Mouse (Mus musculus) limb, embryonic 11.5 days (tissue): ENCODE data around the gene Cpne4. TPM values are rescaled to one million over a fixed set of nuclear protein-coding genes. Genes with fewer than 3 reads are reported as not detected.
A peak's percentile ranks its signal among the peaks of the same experiment; 100 is the strongest.

ENCODE experiments used
- ATAC-seq: fragments of 200-750 bp; cut with Nextera tagmentation; 2 replicates; pipeline ENCODE4 v1.8.0; 2017; ENCODE audit warnings: low read depth; ENCODE audit not compliant: insufficient number of reproducible peaks, low FRiP score, low TSS enrichment
- DNase-seq: peaks from one replicate; pipeline ENCODE4 v3.0.0-alpha.2; 2015; ENCODE audit warnings: low spot score
- H3K27ac ChIP-seq: fragments of 300-500 bp; sonication (generic); replicated peaks from 2 replicates; pipeline ENCODE4 v1.5.1; 2014; ENCODE audit warnings: low read depth, mild to moderate bottlenecking, low read length
- H3K27me3 ChIP-seq: fragments of 300-500 bp; sonication (generic); 2 replicates; pipeline ENCODE4 v1.6.1; 2014; ENCODE audit warnings: mild to moderate bottlenecking, low read length, mixed read lengths; ENCODE audit not compliant: control insufficient read depth, insufficient read depth
- H3K36me3 ChIP-seq: fragments of 300-500 bp; sonication (generic); 2 replicates; pipeline ENCODE4 v1.6.1; 2014; ENCODE audit warnings: mild to moderate bottlenecking, low read length, moderate library complexity, mixed read lengths; ENCODE audit not compliant: control insufficient read depth, insufficient read depth
- H3K4me1 ChIP-seq: fragments of 300-500 bp; sonication (generic); 2 replicates; pipeline ENCODE4 v1.6.1; 2014; ENCODE audit warnings: low read length, mixed read lengths; ENCODE audit not compliant: control insufficient read depth, insufficient read depth
- H3K4me2 ChIP-seq: fragments of 300-500 bp; sonication (generic); 2 replicates; pipeline ENCODE4 v1.6.1; 2014; ENCODE audit warnings: low read depth, mild to moderate bottlenecking, moderate library complexity; ENCODE audit not compliant: severe bottlenecking
- H3K4me3 ChIP-seq: fragments of 300-500 bp; sonication (generic); 2 replicates; pipeline ENCODE4 v1.5.1; 2014; ENCODE audit warnings: low read depth, low read length
- H3K9ac ChIP-seq: fragments of 300-500 bp; sonication (generic); 2 replicates; pipeline ENCODE4 v1.6.1; 2014; ENCODE audit warnings: mild to moderate bottlenecking, low read length
- H3K9me3 ChIP-seq: fragments of 300-500 bp; sonication (generic); 2 replicates; pipeline ENCODE4 v1.6.1; 2016; ENCODE audit warnings: low read length; ENCODE audit not compliant: control insufficient read depth
- WGBS: fragments of 180-500 bp; shearing (Covaris S2); extraction: QIAGEN DNeasy Blood & Tissue Kit; methylation state at CpG from one replicate; pipeline ENCODE4 v1.1.7; 2014; 5-methylcytosine and 5-hydroxymethylcytosine counted together
- polyA plus RNA-seq: library from polyadenylated mRNA; unstranded; fragments of >200 nt; fragmentation: Nextera tagmentation; extraction: Ambion mirVana; gene quantifications from 2 replicates; pipeline ENCODE4 v1.2.1, GENCODE M21; 2014

Gene Cpne4
- polyA plus RNA-seq, 1 experiment from 2014 or later = not detected

DNA sequence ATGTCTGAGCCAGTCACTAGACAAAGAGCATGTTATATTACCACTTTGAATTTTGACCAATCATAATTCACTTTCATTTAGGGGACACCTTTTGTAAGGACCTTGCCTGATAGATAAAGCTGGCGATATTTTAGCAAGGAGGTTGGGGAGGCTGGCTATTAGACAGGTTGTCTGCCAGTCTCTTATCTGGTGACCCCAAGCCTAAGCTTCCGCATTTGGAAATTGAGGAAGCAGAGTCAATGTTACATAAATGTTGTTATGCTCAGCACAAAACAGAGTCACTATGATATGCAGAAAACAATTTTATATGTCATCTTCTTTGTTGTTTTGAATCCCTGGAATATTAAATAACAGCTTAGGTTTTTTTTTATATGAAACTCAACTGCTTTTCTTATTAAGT is 267.6 kb downstream of the Cpne4 start:
- Histone ChIP-seq H3K4me3 (no peak overlapping the region), H3K9ac (no peak overlapping the region), H3K4me2 (no peak overlapping the region), H3K36me3 (no peaks in the 10 kb centered on the region), H3K27me3 (no peaks in the 10 kb centered on the region), H3K27ac (no peak overlapping the region), H3K9me3 (no peaks in the 10 kb centered on the region), H3K4me1 (no peaks in the 10 kb centered on the region)
- no peak for ATAC-seq
- no peak for DNase-seq
- 88% methylated on average over 2 of the region's 2 CpGs for WGBS

DNA sequence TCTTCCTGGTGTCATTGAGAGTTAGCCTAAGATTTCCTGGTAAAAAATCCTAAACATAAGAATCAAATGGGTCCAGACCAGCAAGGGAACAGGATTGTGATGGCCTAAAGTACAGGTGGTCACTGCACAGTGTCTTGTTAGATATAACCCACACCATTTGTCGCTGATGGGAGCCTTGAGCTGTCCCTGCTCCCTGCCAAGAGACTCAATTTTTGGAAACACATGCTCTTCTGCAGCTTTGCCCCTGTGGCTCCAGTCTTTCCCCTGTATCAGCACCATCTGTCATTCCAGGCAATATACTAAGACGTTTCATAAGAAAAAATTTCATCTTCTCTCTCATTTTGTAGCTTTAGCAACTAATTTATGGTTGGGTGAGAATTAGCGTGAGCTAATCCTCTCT is 281.6 kb downstream of the Cpne4 start:
- Histone ChIP-seq H3K27ac (no peak overlapping the region), H3K9me3 (no peaks in the 10 kb centered on the region), H3K4me3 (no peak overlapping the region), H3K4me2 (no peak overlapping the region), H3K27me3 (no peaks in the 10 kb centered on the region), H3K9ac (no peak overlapping the region), H3K4me1 (no peaks in the 10 kb centered on the region), H3K36me3 (no peaks in the 10 kb centered on the region)
- ATAC-seq (no peak), DNase-seq (no peak)
- WGBS = 72% methylated on average over 3 of the region's 3 CpGs

DNA sequence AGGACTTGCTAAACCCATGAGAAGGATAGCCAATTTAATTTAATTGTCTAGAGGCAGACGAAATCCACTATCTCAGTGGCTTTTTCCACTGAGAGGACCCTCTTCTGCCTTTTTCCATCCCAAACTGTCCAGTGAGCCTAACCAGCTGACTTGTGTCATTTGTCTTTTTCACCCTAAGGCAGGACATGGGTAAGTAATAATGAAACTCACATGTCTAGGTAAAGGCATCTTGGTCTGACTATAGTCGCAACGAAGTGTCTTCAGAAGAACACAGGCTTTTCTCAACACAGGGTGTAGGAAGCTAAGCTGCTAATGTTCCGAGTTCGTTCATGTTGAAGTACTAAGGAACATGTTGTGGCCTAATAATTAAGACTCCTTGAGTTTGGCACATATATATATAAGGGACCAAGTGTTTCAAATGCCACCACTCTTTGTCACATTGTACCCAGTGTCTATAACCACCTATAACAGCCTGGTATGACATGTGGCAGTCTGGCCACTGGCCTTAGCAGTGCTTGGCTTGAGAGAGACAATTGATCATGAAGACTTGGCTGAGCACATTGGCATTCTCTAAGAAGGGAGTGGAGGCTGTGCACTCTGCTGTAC is 286.0 kb downstream of the Cpne4 start:
- no peaks in the 10 kb centered on the region for H3K4me1 ChIP-seq
- no peaks in the 10 kb centered on the region for H3K27me3 ChIP-seq
- WGBS = 86% methylated on average over 5 of the region's 5 CpGs
- H3K4me2 ChIP-seq = no peak overlapping the region
- no peak overlapping the region for H3K27ac ChIP-seq
- H3K4me3 ChIP-seq = no peak overlapping the region
- no peak for ATAC-seq
- H3K9ac ChIP-seq = no peak overlapping the region
- H3K36me3 ChIP-seq = no peaks in the 10 kb centered on the region
- H3K9me3 ChIP-seq = no peaks in the 10 kb centered on the region
- DNase-seq = no peak

DNA sequence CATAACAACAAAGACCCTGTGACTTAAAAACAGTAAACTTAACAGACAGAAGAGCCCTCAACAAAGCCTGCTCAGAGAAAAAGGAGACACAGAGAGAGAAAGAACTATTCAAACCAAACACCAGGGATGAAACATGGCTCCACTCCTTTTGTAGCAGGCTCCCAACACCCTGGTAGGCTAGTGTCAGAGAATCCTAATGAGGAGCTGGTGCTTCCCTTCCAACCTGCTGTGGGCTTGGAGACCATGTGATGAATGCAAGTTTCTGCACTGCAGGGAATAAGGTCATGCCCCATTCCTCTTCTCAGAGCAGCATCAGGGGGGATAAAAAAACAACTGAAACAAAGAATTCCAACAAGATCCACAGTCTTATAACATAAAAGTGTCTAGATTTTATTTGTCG is 290.8 kb downstream of the Cpne4 start:
- ATAC-seq = no peak

DNA sequence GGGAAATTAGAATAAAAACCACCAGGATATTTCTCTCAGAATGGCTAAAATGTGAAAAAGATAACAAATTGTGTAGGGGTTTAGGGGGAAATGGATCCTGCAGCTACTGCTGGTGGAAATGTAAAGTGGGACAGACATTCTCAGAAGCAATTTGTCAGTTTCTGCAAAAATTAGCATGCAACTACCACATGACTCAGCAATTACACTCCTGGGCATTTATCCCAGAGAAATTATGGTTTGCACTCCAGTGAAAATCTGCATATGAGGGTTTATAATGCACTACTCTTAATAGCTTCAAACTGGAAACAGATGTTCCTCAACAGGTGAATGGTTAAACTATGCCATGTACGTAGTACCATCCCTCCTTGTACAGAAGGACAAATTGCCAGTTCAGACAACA is 294.2 kb downstream of the Cpne4 start:
- Histone ChIP-seq H3K27ac (no peak overlapping the region), H3K4me2 (no peak overlapping the region), H3K27me3 (no peaks in the 10 kb centered on the region), H3K9ac (no peak overlapping the region), H3K9me3 (no peaks in the 10 kb centered on the region), H3K4me1 (no peaks in the 10 kb centered on the region), H3K4me3 (no peak overlapping the region), H3K36me3 (no peaks in the 10 kb centered on the region)
- no peak for ATAC-seq
- DNase-seq = no peak
- WGBS = 76% methylated on average over 1 of the region's 1 CpGs

More for the DNA sequence above, 290.8 kb downstream of the Cpne4 start:
- Histone ChIP-seq H3K4me2 (no peak overlapping the region), H3K36me3 (no peaks in the 10 kb centered on the region), H3K9ac (no peak overlapping the region), H3K4me1 (no peaks in the 10 kb centered on the region), H3K4me3 (no peak overlapping the region), H3K9me3 (no peaks in the 10 kb centered on the region), H3K27me3 (no peaks in the 10 kb centered on the region), H3K27ac (no peak overlapping the region)
- 81% methylated on average over 1 of the region's 1 CpGs for WGBS
- DNase-seq = no peak

DNA sequence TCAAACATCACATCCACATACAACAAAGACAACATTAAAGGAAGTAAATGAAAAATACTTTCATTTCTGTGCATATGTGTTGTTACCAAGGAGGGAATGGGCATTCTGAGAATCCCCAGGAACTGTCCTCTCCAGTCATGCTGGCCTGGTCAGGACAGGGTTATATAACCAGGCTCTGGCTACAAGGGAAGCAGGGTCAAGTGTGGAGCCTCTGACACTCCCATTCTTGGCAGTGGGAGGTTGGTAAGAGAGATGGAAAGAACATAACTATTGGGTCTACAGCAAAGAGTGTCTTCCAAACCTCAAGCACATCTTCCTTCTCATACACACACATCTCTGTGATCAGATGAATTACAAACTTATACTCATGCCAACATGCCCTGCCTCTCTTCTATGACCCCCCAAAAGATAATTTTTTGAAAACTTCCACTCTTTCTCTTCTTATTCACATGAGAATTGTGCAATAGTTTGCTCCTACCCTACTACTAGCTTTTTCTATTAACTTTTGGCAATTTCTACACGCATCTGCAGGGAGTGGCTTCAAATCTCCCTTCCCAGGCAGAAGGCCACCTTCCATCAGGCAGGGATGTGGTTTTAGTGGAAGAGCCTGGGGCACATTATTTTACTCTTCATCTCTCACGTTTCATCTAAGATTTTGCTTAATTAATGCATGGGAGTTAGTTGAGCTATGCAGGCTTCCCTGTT is 298.3 kb downstream of the Cpne4 start:
- Histone ChIP-seq H3K4me2 (no peak overlapping the region), H3K4me1 (no peaks in the 10 kb centered on the region), H3K4me3 (no peak overlapping the region), H3K27me3 (no peaks in the 10 kb centered on the region), H3K9me3 (no peaks in the 10 kb centered on the region), H3K9ac (no peak overlapping the region), H3K36me3 (no peaks in the 10 kb centered on the region), H3K27ac (no peak overlapping the region)
- 63% methylated on average over 2 of the region's 2 CpGs for WGBS
- DNase-seq (no peak), ATAC-seq (no peak)

DNA sequence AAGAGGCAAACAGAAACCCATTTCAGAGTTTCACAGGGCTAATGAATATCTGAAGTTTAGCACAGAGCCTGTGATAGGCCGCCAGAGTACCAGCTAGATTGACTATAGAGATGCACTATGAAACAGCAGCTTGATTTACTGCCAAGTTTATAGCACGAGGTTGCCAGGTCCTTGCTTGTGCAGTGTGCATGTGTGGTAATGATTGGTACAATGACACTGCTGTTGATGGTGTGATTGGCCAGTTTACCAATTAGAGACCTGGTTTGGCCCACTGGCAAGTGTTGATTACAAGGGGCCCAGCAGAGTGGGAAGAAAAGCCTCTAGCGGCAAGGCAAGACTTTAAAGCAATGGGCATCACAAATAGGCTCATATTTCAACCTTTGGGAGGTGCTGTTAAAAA is 306.6 kb downstream of the Cpne4 start:
- DNase-seq (no peak), ATAC-seq (peak; percentile 72; the same call in 1 of the 2 replicates)
- no peak overlapping the region for H3K9ac ChIP-seq
- WGBS = 42% methylated on average over 3 of the region's 3 CpGs
- no peak overlapping the region for H3K27ac ChIP-seq
- no peaks in the 10 kb centered on the region for H3K27me3 ChIP-seq
- H3K4me1 ChIP-seq = no peaks in the 10 kb centered on the region
- no peak overlapping the region for H3K4me3 ChIP-seq
- H3K4me2 ChIP-seq = no peak overlapping the region
- no peaks in the 10 kb centered on the region for H3K36me3 ChIP-seq
- no peaks in the 10 kb centered on the region for H3K9me3 ChIP-seq

DNA sequence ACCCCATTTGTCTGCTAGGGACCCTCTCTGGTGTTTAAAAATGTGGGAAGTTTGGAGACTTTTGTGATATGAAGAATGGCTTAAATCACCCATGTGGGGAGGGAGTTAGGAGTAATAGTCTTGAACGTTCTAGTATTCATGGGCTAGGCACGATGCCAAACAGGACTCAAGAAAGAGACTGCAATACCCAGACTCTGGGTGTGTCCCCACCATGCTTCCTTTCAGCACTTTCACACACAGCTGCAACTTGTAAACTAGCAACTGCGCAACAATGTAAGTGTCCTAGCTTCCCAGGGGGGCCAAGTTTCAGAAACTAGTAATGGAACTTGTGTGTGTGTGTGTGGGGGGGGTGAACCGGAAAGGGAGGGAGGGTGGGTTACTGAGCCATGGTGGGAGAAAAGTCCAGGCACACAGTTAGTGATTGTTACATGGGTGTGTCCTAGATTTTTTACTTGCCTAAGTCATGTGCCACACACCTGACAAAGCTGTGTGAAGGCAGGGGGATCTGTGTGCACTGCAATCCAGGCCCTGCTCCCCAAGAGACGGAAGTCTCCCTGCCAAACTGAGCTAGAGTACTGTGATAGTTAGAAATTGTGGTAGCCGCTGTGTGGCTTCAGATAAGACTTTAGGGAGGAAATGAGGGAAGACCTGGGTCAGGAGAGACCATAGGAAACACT is 307.3 kb downstream of the Cpne4 start:
- WGBS = 68% methylated on average over 6 of the region's 6 CpGs
- H3K9ac ChIP-seq = no peak overlapping the region

More for the DNA sequence above, 307.3 kb downstream of the Cpne4 start:
- no peaks in the 10 kb centered on the region for H3K36me3 ChIP-seq
- no peak overlapping the region for H3K4me3 ChIP-seq
- ATAC-seq (no peak), DNase-seq (no peak)
- no peak overlapping the region for H3K4me2 ChIP-seq
- no peak overlapping the region for H3K27ac ChIP-seq
- H3K4me1 ChIP-seq = no peaks in the 10 kb centered on the region
- H3K9me3 ChIP-seq = no peaks in the 10 kb centered on the region
- H3K27me3 ChIP-seq = no peaks in the 10 kb centered on the region
